Mouse (Mus musculus): ENCODE measurements around the gene Zic3.

Zic3 gene

DNA sequence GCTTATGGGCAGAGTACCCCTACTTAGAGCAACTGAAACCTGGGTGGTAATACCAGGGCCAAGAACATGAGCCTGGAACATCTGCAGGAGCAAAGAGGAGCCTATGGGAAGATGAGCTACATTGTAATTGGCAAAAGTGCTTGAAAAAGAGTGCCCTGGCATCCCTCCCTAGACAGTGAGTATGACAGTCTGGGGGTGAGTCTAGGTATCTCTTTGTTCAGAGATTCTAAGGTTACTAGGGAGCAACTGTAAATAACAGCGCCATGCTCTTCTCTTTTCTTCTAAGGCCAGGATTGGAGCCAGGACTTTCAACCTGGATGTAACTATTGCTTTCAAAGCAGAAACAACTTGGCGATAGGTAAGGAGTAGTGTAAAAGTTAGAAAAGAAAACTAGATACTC is at the start of gene Zic3:
Gene Zic3 (plus strand): TSS at position 301 of the 400 bp plus-strand sequence.
- no peak for DNase-seq (ENCODE audit: low spot score)

GRCm38 (mm10) chrX:57982351-57982750 is 40.1 kb upstream of the Zic3 start:
- no peak for DNase-seq (ENCODE audit: low spot score)

DNA sequence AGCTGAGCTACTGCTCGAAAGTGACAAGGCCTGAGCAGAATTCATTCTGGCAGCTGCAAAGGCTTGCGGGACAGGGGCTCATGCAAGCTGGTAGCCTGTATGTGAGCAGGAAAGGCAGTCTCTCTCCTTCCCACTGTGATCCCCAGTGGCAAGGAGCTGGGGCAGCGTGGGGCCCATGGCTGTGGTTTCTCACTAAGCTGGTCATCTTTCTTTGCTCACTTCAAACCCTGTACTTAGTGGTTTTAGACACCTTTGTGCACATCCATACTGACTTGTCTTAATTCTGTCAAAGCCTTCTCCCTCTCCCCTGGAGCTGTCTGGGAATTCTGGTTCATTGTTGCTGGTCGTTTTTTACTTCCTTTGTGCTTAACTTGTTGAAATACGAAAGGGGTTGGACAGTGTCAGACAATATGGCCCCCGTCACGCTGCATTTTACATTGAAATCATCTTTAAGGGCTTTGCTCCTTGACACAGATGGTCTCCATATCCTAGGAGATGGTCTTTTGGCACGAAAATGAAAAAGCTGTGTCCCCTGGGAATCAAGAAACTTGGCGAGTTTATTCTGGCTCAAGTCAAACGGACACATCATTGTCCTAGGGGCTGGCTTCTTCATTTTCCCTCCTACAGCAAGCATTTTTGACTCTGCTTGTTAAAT is 34.9 kb upstream of the Zic3 start:
- no peak for DNase-seq (ENCODE audit: low spot score)

DNA sequence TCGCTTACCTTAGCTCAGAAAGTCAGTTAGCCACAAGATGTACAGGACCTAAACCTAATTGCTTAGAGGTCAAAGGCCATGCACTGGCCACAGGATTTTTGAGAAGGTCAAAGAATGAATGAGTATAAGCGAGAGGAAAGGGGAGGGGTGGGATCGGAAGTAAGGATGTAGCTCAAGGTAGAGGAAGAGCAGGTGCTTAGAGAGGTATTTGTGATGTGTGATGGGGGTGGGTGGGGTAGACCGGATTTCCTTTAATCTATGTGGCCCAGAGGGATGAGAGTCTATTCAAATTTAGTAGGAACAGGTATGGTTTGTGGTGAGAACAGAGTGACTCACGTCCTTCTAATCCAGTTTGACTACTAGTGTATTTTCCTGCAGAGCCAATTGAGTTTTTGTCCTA is 9.1 kb upstream of the Zic3 start:
- no peak for DNase-seq (ENCODE audit: low spot score)

- DNase-seq (ENCODE audit: low spot score), result no peak
Observed at GRCm38 (mm10) chrX:58014093-58014492, 8.4 kb upstream of the Zic3 start.

GRCm38 (mm10) chrX:58014761-58015160 is 7.7 kb upstream of the Zic3 start:
- no peak for DNase-seq (ENCODE audit: low spot score)

GRCm38 (mm10) chrX:58015336-58015945 is 7.1 kb upstream of the Zic3 start:
- no peak for DNase-seq (ENCODE audit: low spot score)

DNA sequence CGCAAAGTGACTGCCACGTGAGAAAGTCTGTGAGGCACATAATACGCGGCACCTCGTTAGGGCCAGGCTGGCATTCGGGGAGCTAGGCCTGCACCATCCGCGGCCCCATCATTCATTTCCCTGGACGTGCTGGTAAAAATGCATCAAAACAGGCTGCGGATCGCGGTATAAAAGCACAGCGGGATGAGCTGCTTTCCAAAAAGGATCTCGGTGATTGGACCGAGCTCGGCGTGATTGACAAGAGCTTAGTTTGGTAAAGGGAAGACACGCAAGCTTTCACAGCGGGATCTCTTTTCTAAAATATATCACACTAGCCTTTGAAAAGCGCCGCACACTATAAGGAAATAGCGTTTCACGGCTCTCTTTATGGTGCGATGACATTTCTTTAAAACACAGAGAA is 3.8 kb upstream of the Zic3 start:
- no peak for DNase-seq (ENCODE audit: low spot score)

- no peak for DNase-seq (ENCODE audit: low spot score)
Observed at GRCm38 (mm10) chrX:58019257-58019953, 3.1 kb upstream of the Zic3 start.

DNA sequence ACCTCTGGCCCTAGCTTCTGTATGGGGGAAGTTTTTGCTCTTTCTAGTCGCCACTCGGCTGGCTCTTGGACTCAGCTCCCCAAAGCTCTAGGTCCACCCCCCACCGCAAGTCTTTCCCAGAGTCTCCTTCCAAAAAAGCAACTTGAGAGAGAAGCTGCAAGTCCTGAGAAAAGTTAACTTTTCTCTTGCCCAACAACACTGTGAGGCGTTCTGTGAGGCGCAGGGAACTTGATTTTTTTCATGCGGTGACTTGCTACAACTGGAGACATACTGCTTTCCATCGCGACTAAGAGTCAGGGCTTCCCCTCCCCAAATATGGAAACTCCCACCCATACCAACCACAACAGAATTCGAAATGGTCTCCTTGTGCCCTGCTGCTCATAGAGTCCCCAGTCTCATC is 5.1 kb downstream of the Zic3 start:
- no peak for DNase-seq (ENCODE audit: low spot score)

GRCm38 (mm10) chrX:58028082-58028481 is 5.6 kb downstream of the Zic3 start:
- no peak for DNase-seq (ENCODE audit: low spot score)

- no peak for DNase-seq (ENCODE audit: low spot score)
Observed at GRCm38 (mm10) chrX:58028858-58029257, 6.4 kb downstream of the Zic3 start.

GRCm38 (mm10) chrX:58030100-58030834 is 7.8 kb downstream of the Zic3 start:
- peak; percentile 69 for DNase-seq (ENCODE audit: low spot score)

DNA sequence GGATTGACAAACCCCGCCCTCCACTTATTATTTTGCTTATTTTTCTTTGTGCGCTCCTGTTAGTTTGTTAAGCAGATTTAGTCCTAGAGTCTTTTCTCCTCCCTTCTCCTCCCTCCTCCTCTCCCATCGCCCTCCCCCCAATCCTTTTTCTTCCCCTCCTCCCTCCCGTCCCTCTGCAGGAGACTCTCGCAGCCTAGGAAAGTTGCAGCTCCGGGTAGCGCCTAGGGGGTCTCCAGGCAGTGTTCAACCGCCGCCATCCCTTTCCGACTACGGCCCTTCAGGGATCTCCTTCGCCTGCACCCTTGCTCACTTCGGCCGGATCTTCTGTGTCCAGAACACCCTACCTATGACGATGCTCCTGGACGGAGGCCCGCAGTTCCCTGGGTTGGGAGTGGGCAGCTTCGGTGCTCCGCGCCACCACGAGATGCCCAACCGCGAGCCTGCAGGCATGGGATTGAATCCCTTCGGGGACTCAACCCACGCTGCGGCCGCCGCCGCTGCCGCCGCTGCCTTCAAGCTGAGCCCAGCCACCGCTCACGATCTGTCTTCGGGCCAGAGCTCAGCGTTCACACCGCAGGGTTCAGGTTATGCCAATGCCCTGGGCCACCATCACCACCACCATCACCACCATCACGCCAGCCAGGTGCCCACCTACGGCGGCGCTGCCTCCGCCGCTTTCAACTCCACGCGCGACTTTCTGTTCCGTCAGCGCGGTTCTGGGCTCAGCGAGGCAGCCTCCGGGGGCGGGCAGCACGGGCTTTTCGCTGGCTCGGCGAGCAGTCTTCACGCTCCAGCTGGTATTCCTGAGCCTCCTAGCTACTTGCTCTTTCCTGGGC is 8.6 kb downstream of the Zic3 start:
- no peak for DNase-seq (ENCODE audit: low spot score)

- no peak for DNase-seq (ENCODE audit: low spot score)
Observed at GRCm38 (mm10) chrX:58031671-58032605, 9.4 kb downstream of the Zic3 start.

DNA sequence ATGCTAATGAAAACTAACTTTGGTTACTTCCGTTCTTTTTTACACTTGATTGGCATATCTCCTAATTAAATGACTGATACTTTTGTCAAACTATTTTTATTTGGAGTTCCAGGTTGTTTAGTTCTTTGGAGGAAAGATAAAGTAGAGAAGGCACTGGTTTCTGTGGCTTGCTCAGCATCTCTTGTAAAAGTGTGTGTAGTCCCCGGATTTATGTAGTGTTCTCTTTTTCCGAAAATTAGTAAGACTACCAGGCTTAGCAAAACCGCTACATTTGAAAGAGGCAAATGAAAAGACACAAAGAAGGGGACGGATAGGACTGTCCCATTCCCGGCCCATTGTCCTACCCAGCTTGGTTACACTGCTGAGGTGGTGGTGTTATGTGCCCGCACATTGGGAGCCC is 10.1 kb downstream of the Zic3 start:
- DNase-seq (ENCODE audit: low spot score), result no peak

DNA sequence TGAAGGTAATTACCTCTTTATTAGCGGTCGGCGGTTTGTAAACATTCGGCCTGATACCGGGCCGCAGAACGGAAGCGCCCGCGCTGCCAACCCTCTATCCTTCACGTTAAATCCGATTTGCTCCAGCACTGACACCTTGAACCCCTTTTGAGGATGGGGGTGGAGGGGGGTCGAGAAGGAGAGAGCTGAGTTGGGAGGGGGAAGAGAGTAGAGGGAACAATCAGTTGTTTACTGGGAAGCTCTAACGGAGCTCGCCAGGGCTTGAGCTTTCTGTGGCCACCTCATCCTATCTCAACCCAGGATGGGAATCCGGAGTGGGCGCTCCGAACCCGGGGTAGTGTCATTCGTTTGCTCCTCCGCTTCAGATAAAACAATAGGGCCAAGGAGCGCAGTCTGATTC is 11.0 kb downstream of the Zic3 start:
- no peak for DNase-seq (ENCODE audit: low spot score)

GRCm38 (mm10) chrX:58038061-58039007 is 15.8 kb downstream of the Zic3 start:
- DNase-seq (ENCODE audit: low spot score), result no peak

- no peak for DNase-seq (ENCODE audit: low spot score)
Observed at GRCm38 (mm10) chrX:58039703-58040102, 17.2 kb downstream of the Zic3 start.

DNA sequence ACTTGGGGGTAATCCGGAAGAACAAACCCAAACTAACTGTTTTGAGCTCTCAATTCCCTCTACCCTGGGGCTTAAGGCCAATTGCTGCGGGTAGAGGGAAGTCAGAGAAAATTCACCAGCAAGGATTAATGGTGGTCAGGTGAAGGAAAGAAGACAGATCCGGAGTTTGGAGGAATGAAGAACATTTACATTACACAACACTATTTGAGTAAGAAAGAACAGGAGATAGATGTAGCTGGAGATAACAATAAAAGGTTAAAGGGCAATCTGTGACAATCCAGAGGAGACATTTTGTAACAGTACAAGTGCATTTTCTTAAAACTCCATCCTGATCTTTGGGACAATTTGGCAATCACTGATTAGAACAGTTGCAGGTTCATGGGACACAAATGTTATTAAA is 19.4 kb downstream of the Zic3 start:
- no peak for DNase-seq (ENCODE audit: low spot score)

Data from yolk sac, embryonic 10.5 days (tissue).